Mouse (Mus musculus) neural tube, embryonic 11.5 days (tissue): ENCODE results near the gene Lsmem1. TPM values are rescaled to one million over a fixed set of nuclear protein-coding genes. Genes with fewer than 3 reads are reported as not detected.

Experiments used
- ATAC-seq: fragments of 200-750 bp; cut with Nextera tagmentation; 2 replicates; pipeline ENCODE4 v1.8.0; 2017; ENCODE audit warnings: moderate number of reproducible peaks, mild to moderate bottlenecking, moderate TSS enrichment, moderate library complexity; ENCODE audit not compliant: insufficient read depth, low FRiP score, low TSS enrichment
- DNase-seq: peaks from one replicate; pipeline ENCODE4 v3.0.0-alpha.2; 2015; ENCODE audit warnings: low spot score
- H3K27ac ChIP-seq: fragments of 300-500 bp; sonication (generic); 2 replicates; pipeline ENCODE4 v1.5.1; 2014; ENCODE audit warnings: low read depth, mild to moderate bottlenecking, low read length
- H3K27me3 ChIP-seq: fragments of 300-500 bp; sonication (generic); 2 replicates; pipeline ENCODE4 v1.6.1; 2014; ENCODE audit warnings: mild to moderate bottlenecking, low read length, mixed read lengths; ENCODE audit not compliant: control insufficient read depth, insufficient read depth
- H3K36me3 ChIP-seq: fragments of 300-500 bp; sonication (generic); 2 replicates; pipeline ENCODE4 v1.6.1; 2014; ENCODE audit warnings: mild to moderate bottlenecking, low read length, moderate library complexity, mixed read lengths; ENCODE audit not compliant: control insufficient read depth, insufficient read depth
- H3K4me1 ChIP-seq: fragments of 300-500 bp; sonication (generic); 2 replicates; pipeline ENCODE4 v1.6.1; 2014; ENCODE audit warnings: low read length, mixed read lengths; ENCODE audit not compliant: control insufficient read depth, insufficient read depth
- H3K4me2 ChIP-seq: fragments of 300-500 bp; sonication (generic); 2 replicates; pipeline ENCODE4 v1.6.1; 2014; ENCODE audit warnings: low read depth, mild to moderate bottlenecking, moderate library complexity
- H3K4me3 ChIP-seq: fragments of 300-500 bp; sonication (generic); 2 replicates; pipeline ENCODE4 v1.5.1; 2014; ENCODE audit warnings: low read depth, low read length
- H3K9ac ChIP-seq: fragments of 300-500 bp; sonication (generic); 2 replicates; pipeline ENCODE4 v1.6.1; 2014; ENCODE audit warnings: mild to moderate bottlenecking, low read length
- H3K9me3 ChIP-seq: fragments of 300-500 bp; sonication (generic); 2 replicates; pipeline ENCODE4 v1.6.1; 2016; ENCODE audit warnings: low read length; ENCODE audit not compliant: control insufficient read depth
- WGBS: fragments of 180-500 bp; shearing (Covaris S2); extraction: QIAGEN DNeasy Blood & Tissue Kit; methylation state at CpG from one replicate; pipeline ENCODE4 v1.1.7; 2014; 5-methylcytosine and 5-hydroxymethylcytosine counted together
- polyA plus RNA-seq: library from polyadenylated mRNA; unstranded; fragments of >200 nt; fragmentation: Nextera tagmentation; extraction: Ambion mirVana; gene quantifications from 2 replicates; pipeline ENCODE4 v1.2.1, GENCODE M21; 2014

The Lsmem1 gene
- polyA plus RNA-seq, 1 experiment from 2014 or later: 0.32 TPM

DNA sequence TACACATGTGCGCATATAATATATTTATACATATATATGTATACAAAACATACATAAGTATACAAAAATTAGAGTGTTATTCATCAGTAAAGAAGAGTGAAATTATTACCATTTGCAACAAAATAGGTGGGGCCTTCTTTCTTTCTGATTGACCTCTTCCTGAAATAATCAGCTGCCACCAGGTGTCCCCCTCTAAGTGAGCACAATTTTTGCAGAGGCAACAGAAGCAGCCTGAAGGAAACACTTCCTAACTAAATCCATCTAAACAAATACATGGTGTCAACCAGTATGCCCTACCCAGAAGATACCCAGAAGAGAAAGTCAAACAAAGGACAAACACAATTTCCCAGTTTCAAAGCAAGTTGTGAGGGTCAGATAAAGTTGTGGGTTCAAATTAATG is 29.6 kb downstream of the Lsmem1 start:
- no peak for ATAC-seq
- Histone ChIP-seq H3K4me2 (no peak overlapping the region), H3K9ac (no peak overlapping the region), H3K27ac (no peak overlapping the region), H3K4me1 (no peaks in the 10 kb centered on the region), H3K4me3 (no peak overlapping the region), H3K9me3 (no peaks in the 10 kb centered on the region), H3K36me3 (no peaks in the 10 kb centered on the region), H3K27me3 (no peaks in the 10 kb centered on the region)
- DNase-seq: no peak
- WGBS: 95% methylated on average over 1 of the region's 1 CpGs

DNA sequence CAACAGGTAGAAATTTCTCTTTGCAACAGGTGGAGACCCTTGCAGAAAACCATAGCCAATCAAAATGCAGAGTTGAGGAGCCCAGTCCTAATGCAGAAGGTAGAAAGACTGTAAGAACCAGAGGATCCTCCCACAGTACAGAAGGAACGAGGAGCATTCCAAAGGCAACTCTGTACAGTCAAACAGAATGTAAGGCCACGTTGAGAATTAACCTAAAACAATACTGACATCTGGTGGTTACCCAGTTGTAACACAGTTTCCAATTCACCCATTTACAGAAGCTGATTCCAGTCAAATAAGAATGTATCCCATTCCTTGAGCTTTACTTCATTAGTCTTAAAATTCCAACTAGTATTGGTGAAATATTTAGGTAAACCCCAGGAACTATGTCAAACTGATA is 34.7 kb downstream of the Lsmem1 start:
- WGBS: 14% methylated on average over 2 of the region's 2 CpGs
- DNase-seq (no peak), ATAC-seq (0 out of 2 replicates have a peak, but pooled peaks have one; percentile 16)
- no peaks in the 10 kb centered on the region for H3K4me1 ChIP-seq
- H3K36me3 ChIP-seq: no peaks in the 10 kb centered on the region
- H3K4me3 ChIP-seq: no peak overlapping the region
- H3K27ac ChIP-seq: no peak overlapping the region
- no peak overlapping the region for H3K4me2 ChIP-seq
- H3K27me3 ChIP-seq: no peaks in the 10 kb centered on the region
- H3K9me3 ChIP-seq: no peaks in the 10 kb centered on the region
- H3K9ac ChIP-seq: no peak overlapping the region

DNA sequence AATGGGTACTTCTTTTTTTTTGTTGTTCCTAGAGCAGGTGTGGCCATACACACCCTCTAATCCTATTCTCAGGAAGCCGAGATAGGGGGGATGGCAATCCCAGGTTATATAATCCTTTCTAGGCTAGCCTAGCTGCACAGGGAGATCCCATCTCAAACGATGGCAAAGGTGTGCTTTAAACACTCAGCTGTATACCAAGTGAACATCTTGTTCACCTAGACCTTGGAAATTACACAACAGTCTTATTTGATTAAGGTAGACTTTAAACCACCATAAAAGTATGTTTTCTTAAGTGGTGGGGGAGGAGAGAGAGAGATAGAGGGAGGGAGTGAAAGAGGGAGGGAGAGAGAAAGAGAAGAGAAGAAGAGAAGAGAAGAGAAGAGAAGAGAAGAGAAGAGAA is 38.5 kb downstream of the Lsmem1 start:
- Histone ChIP-seq H3K4me2 (no peak overlapping the region), H3K27ac (no peak overlapping the region), H3K4me3 (no peak overlapping the region), H3K4me1 (no peaks in the 10 kb centered on the region), H3K36me3 (no peaks in the 10 kb centered on the region), H3K9me3 (no peaks in the 10 kb centered on the region), H3K9ac (no peak overlapping the region), H3K27me3 (no peaks in the 10 kb centered on the region)
- ATAC-seq (no peak), DNase-seq (no peak)
- 86% methylated on average over 2 of the region's 2 CpGs for WGBS

DNA sequence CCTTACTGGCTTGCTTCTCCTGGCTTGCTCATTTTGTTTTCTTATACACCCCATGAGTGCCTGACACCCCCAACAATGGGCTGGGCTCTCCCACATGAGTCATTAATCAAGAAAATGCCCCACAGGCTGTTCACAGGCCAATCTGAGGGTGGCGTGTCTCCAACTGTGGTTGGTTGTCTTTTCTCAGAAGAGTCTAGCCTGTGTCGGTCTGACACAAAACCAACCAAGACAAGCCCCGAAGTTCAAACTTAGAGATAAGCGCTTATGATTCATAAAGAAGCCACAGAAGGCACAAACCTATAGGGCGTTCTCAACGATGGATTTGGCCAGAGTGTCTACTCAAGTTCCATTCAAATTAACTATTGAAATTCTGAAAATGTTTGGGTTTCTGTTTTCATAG is 45.1 kb downstream of the Lsmem1 start:
- 91% methylated on average over 6 of the region's 6 CpGs for WGBS
- H3K9me3 ChIP-seq: no peaks in the 10 kb centered on the region
- no peak overlapping the region for H3K4me3 ChIP-seq
- no peaks in the 10 kb centered on the region for H3K4me1 ChIP-seq
- H3K27ac ChIP-seq: no peak overlapping the region
- no peak overlapping the region for H3K9ac ChIP-seq
- ATAC-seq (no peak), DNase-seq (no peak)
- no peaks in the 10 kb centered on the region for H3K27me3 ChIP-seq
- no peaks in the 10 kb centered on the region for H3K36me3 ChIP-seq
- H3K4me2 ChIP-seq: no peak overlapping the region

DNA sequence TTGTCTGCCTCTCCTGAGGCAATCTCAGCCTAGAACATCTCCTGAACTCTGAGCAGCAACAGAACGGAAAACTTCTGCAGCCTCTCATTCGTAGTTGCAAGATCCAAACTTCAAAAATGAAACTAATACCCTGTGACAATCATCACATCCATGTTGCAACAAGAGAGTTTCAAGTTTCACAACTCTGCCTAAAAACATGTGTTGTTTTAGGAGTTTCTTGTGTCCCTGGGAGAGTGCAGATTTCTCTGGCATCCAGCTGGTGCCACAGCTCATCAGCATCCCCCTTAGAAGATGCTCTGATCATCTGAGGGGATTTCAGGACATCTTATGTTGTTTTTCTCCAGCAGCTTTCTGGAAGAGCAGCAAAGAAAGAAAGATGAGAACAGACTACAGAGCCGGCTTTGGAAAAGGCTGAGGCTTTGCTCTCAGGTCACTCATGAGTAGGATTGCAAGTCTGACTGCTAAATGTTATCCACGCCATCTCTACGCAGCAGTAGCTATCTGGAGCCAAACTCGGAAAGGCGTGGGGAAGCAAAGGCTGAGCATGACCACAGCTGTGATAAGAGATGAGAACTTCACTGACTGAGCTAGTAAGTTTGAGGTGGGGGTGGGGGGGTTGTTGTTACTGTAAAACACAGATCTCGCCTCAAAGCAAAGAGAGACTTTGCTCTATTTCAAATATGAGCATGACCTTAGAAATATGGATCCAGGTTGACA is 46.8 kb downstream of the Lsmem1 start:
- no peaks in the 10 kb centered on the region for H3K36me3 ChIP-seq
- DNase-seq: no peak
- H3K4me2 ChIP-seq: no peak overlapping the region
- H3K4me1 ChIP-seq: no peaks in the 10 kb centered on the region
- H3K27ac ChIP-seq: no peak overlapping the region
- no peaks in the 10 kb centered on the region for H3K27me3 ChIP-seq
- no peaks in the 10 kb centered on the region for H3K9me3 ChIP-seq
- no peak overlapping the region for H3K9ac ChIP-seq
- 85% methylated on average over 8 of the region's 8 CpGs for WGBS
- H3K4me3 ChIP-seq: no peak overlapping the region
- no peak for ATAC-seq

DNA sequence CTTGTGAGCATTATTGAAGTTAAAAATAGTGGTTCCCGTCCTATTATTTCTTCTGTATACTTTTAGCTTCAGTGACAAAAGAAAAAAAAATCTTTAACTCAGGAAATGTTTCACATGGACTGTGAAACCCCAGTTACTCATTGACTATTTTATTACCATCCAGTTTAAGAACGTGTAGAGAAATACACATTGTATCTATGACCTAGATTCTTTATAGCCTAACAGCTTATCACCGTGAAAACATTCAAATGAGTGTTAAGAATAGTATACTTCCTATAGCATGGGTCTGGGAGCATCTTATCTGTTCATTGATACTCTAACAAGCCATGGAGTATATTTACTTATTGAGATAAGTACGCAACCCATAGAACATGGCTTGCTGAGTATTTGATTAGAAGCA is 52.0 kb downstream of the Lsmem1 start:
- H3K9me3 ChIP-seq: no peaks in the 10 kb centered on the region
- no peak overlapping the region for H3K4me2 ChIP-seq
- no peaks in the 10 kb centered on the region for H3K36me3 ChIP-seq
- no peak overlapping the region for H3K27ac ChIP-seq
- no peak overlapping the region for H3K9ac ChIP-seq
- H3K4me1 ChIP-seq: no peaks in the 10 kb centered on the region
- ATAC-seq: no peak
- 72% methylated on average over 4 of the region's 4 CpGs for WGBS
- DNase-seq: no peak
- no peak overlapping the region for H3K4me3 ChIP-seq
- H3K27me3 ChIP-seq: no peaks in the 10 kb centered on the region

DNA sequence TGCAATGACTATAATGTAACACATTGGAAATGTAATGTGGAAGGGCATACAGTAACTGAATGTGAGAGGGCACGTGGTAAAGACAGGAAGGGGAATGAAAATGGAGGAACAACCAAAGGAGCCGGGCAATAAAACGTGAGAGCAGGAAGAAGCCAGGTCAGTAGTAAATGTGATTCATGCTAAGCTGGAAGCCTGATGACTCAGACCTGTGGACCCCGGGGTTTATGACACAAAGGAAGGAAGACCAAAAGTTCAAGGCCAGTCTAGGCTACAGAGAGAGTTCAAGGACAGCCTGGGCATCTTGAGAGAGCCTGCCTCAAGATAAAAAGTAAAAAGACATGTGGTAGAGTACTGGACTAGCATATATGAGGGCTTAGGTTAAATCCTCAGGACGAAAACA is 52.8 kb downstream of the Lsmem1 start:
- no peaks in the 10 kb centered on the region for H3K36me3 ChIP-seq
- no peak for DNase-seq
- H3K4me2 ChIP-seq: no peak overlapping the region
- no peak overlapping the region for H3K4me3 ChIP-seq
- no peak overlapping the region for H3K9ac ChIP-seq
- 83% methylated on average over 5 of the region's 5 CpGs for WGBS
- H3K27me3 ChIP-seq: no peaks in the 10 kb centered on the region
- H3K9me3 ChIP-seq: no peaks in the 10 kb centered on the region
- H3K4me1 ChIP-seq: no peaks in the 10 kb centered on the region
- no peak for ATAC-seq
- no peak overlapping the region for H3K27ac ChIP-seq

DNA sequence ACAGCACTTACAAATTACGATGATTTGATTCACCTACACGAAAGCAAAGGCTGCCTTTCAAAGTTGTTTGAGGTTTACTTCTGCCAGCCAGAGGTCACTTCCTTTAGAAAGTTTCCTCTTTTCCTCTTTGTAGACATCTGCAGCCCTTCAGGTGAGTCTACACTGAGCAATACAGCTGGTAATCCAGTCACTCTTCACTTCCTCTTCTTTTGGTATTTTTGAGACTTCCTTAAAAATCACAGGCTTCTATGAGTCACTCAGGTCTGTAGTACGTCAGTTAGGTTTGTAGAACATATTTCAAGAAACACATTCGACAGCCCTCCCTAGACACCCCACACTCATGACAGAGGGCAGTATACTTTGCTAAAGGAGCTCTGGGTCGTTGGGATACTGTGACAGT is 58.6 kb downstream of the Lsmem1 start:
- no peak for DNase-seq
- no peaks in the 10 kb centered on the region for H3K36me3 ChIP-seq
- H3K4me2 ChIP-seq: no peak overlapping the region
- no peaks in the 10 kb centered on the region for H3K4me1 ChIP-seq
- no peak for ATAC-seq
- no peaks in the 10 kb centered on the region for H3K27me3 ChIP-seq
- H3K9me3 ChIP-seq: no peaks in the 10 kb centered on the region
- H3K4me3 ChIP-seq: no peak overlapping the region
- H3K9ac ChIP-seq: no peak overlapping the region
- 84% methylated on average over 5 of the region's 5 CpGs for WGBS
- H3K27ac ChIP-seq: no peak overlapping the region

DNA sequence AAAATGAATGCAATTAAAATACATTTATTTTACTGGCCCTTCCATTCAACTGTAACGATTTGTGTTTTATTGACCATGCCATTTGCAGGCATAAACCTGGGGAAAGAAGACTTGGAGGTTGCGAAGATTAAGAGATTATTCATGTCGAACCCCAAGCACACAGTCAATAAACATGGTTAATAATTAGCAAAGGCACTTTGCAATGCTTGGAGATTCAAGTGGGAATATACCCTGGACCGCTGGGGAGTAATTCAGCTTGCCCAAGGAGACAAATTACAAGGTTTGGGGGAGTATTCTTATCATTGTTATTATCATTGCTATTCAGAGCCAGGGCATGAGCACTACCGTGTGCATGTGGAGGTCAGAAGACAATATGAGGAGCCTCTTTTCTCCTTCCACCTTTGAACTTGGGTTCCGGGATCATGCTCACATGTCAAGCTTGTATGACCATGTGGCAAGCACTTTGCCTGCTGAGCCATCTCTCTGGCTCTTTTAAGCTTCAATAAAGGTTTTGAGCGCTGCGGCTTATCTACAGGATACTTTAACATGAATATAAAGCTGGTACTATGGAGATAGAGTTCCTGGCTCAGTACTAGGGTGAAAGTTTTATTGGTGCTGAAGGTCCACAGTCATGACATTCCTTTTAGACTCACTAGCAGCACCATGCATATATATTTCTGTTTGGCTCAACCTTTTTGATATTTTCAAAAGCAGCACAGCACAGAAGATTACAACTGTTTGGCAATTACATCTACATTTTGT is 59.6 kb downstream of the Lsmem1 start:
- H3K4me3 ChIP-seq: no peak overlapping the region
- no peaks in the 10 kb centered on the region for H3K36me3 ChIP-seq
- no peak overlapping the region for H3K27ac ChIP-seq
- WGBS: 83% methylated on average over 8 of the region's 8 CpGs
- H3K4me2 ChIP-seq: no peak overlapping the region
- H3K9me3 ChIP-seq: no peaks in the 10 kb centered on the region
- ATAC-seq: no peak
- no peak for DNase-seq
- H3K9ac ChIP-seq: no peak overlapping the region
- H3K27me3 ChIP-seq: no peaks in the 10 kb centered on the region
- no peaks in the 10 kb centered on the region for H3K4me1 ChIP-seq
